Mouse (Mus musculus): ENCODE data around the gene Tcea3. TPM values are rescaled to one million over a fixed set of nuclear protein-coding genes. Genes with fewer than 3 reads are reported as not detected.

The Tcea3 gene
- polyA plus RNA-seq, 1 experiment from 2014 or later = 22.9 TPM

- H3K4me1 ChIP-seq (ENCODE audit: control insufficient read depth, insufficient read depth, low read length) = peaks cover 14% of the 10 kb centered on the region
These were observed 18.9 kb upstream of the Tcea3 start for GRCm38 (mm10) chr4:136228640-136229039.

GRCm38 (mm10) chr4:136238669-136239068 lies 8.9 kb upstream of the Tcea3 start:
- Histone ChIP-seq H3K27ac (ENCODE audit: low read length) (no peak overlapping the region), H3K9ac (ENCODE audit: low read depth, low read length) (no peak overlapping the region; the same call in 1 of the 2 replicates), H3K4me1 (ENCODE audit: control insufficient read depth, insufficient read depth, low read length) (peaks cover 3% of the 10 kb centered on the region), H3K36me3 (ENCODE audit: control insufficient read depth, insufficient read depth, low read length) (no peaks in the 10 kb centered on the region; the same call in 1 of the 2 replicates), H3K27me3 (replicated peaks; ENCODE audit: control insufficient read depth, insufficient read depth, low read length) (no peaks in the 10 kb centered on the region), H3K9me3 (ENCODE audit: control insufficient read depth, low read length) (no peaks in the 10 kb centered on the region), H3K4me3 (ENCODE audit: low read length) (no peak overlapping the region), H3K4me2 (ENCODE audit: low read depth, low read length) (no peak overlapping the region)
- ATAC-seq = no peak
- WGBS = 43% methylated on average over 13 of the region's 13 CpGs

More at GRCm38 (mm10) chr4:136228640-136229039, 18.9 kb upstream of the Tcea3 start:
- H3K4me2 ChIP-seq (ENCODE audit: low read depth, low read length) = no peak overlapping the region
- H3K27me3 ChIP-seq (replicated peaks; ENCODE audit: control insufficient read depth, insufficient read depth, low read length) = no peaks in the 10 kb centered on the region
- H3K9ac ChIP-seq (ENCODE audit: low read depth, low read length) = no peak overlapping the region
- H3K27ac ChIP-seq (ENCODE audit: low read length) = no peak overlapping the region
- no peak overlapping the region for H3K4me3 ChIP-seq (ENCODE audit: low read length)
- no peaks in the 10 kb centered on the region for H3K9me3 ChIP-seq (ENCODE audit: control insufficient read depth, low read length)
- H3K36me3 ChIP-seq (ENCODE audit: control insufficient read depth, insufficient read depth, low read length) = no peaks in the 10 kb centered on the region
- peak; percentile 16; the same call in 1 of the 2 replicates for ATAC-seq
- WGBS = 71% methylated on average over 5 of the region's 5 CpGs

- H3K27me3 ChIP-seq (replicated peaks; ENCODE audit: control insufficient read depth, insufficient read depth, low read length) = no peaks in the 10 kb centered on the region
- H3K9ac ChIP-seq (ENCODE audit: low read depth, low read length) = no peak overlapping the region
- no peaks in the 10 kb centered on the region; the same call in 1 of the 2 replicates for H3K36me3 ChIP-seq (ENCODE audit: control insufficient read depth, insufficient read depth, low read length)
- H3K4me3 ChIP-seq (ENCODE audit: low read length) = no peak overlapping the region
- ATAC-seq = no peak
- H3K27ac ChIP-seq (ENCODE audit: low read length) = no peak overlapping the region
- peaks cover 3% of the 10 kb centered on the region for H3K4me1 ChIP-seq (ENCODE audit: control insufficient read depth, insufficient read depth, low read length)
- H3K4me2 ChIP-seq (ENCODE audit: low read depth, low read length) = no peak overlapping the region
- 78% methylated on average over 9 of the region's 9 CpGs for WGBS
- no peaks in the 10 kb centered on the region for H3K9me3 ChIP-seq (ENCODE audit: control insufficient read depth, low read length)
These were observed 8.4 kb upstream of the Tcea3 start for GRCm38 (mm10) chr4:136239111-136239510.

GRCm38 (mm10) chr4:136239622-136240021 lies 7.9 kb upstream of the Tcea3 start:
- H3K9ac ChIP-seq (ENCODE audit: low read depth, low read length) = no peak overlapping the region
- H3K4me3 ChIP-seq (ENCODE audit: low read length) = no peak overlapping the region
- 24% methylated on average over 8 of the region's 8 CpGs for WGBS
- peak; percentile 49; the same call in 1 of the 2 replicates for ATAC-seq
- no peaks in the 10 kb centered on the region for H3K9me3 ChIP-seq (ENCODE audit: control insufficient read depth, low read length)
- H3K36me3 ChIP-seq (ENCODE audit: control insufficient read depth, insufficient read depth, low read length) = no peaks in the 10 kb centered on the region; the same call in 1 of the 2 replicates
- no peak overlapping the region for H3K4me2 ChIP-seq (ENCODE audit: low read depth, low read length)
- no peak overlapping the region for H3K27ac ChIP-seq (ENCODE audit: low read length)
- peaks cover 3% of the 10 kb centered on the region for H3K4me1 ChIP-seq (ENCODE audit: control insufficient read depth, insufficient read depth, low read length)
- no peaks in the 10 kb centered on the region for H3K27me3 ChIP-seq (replicated peaks; ENCODE audit: control insufficient read depth, insufficient read depth, low read length)

GRCm38 (mm10) chr4:136240123-136240522 lies 7.4 kb upstream of the Tcea3 start:
- Histone ChIP-seq H3K27me3 (replicated peaks; ENCODE audit: control insufficient read depth, insufficient read depth, low read length) (no peaks in the 10 kb centered on the region), H3K9me3 (ENCODE audit: control insufficient read depth, low read length) (no peaks in the 10 kb centered on the region), H3K4me3 (ENCODE audit: low read length) (no peak overlapping the region), H3K4me1 (ENCODE audit: control insufficient read depth, insufficient read depth, low read length) (peaks cover 3% of the 10 kb centered on the region), H3K36me3 (ENCODE audit: control insufficient read depth, insufficient read depth, low read length) (no peaks in the 10 kb centered on the region; the same call in 1 of the 2 replicates), H3K9ac (ENCODE audit: low read depth, low read length) (no peak overlapping the region), H3K27ac (ENCODE audit: low read length) (no peak overlapping the region), H3K4me2 (ENCODE audit: low read depth, low read length) (no peak overlapping the region)
- WGBS = 81% methylated on average over 14 of the region's 14 CpGs
- no peak for ATAC-seq

- 69% methylated on average over 8 of the region's 8 CpGs for WGBS
- ATAC-seq = no peak
- H3K4me3 ChIP-seq (ENCODE audit: low read length) = no peak overlapping the region
- H3K4me1 ChIP-seq (ENCODE audit: control insufficient read depth, insufficient read depth, low read length) = peaks cover 3% of the 10 kb centered on the region
- no peak overlapping the region for H3K4me2 ChIP-seq (ENCODE audit: low read depth, low read length)
- no peak overlapping the region for H3K27ac ChIP-seq (ENCODE audit: low read length)
- no peaks in the 10 kb centered on the region for H3K27me3 ChIP-seq (replicated peaks; ENCODE audit: control insufficient read depth, insufficient read depth, low read length)
- H3K36me3 ChIP-seq (ENCODE audit: control insufficient read depth, insufficient read depth, low read length) = no peaks in the 10 kb centered on the region; the same call in 1 of the 2 replicates
- H3K9me3 ChIP-seq (ENCODE audit: control insufficient read depth, low read length) = no peaks in the 10 kb centered on the region
- no peak overlapping the region for H3K9ac ChIP-seq (ENCODE audit: low read depth, low read length)
These were observed 6.6 kb upstream of the Tcea3 start for GRCm38 (mm10) chr4:136240955-136241354.

GRCm38 (mm10) chr4:136242065-136242703 lies 5.3 kb upstream of the Tcea3 start:
- Histone ChIP-seq H3K4me1 (ENCODE audit: control insufficient read depth, insufficient read depth, low read length) (peaks cover 13% of the 10 kb centered on the region), H3K27ac (ENCODE audit: low read length) (no peak overlapping the region), H3K36me3 (ENCODE audit: control insufficient read depth, insufficient read depth, low read length) (no peaks in the 10 kb centered on the region; the same call in 1 of the 2 replicates), H3K4me2 (ENCODE audit: low read depth, low read length) (no peak overlapping the region), H3K27me3 (replicated peaks; ENCODE audit: control insufficient read depth, insufficient read depth, low read length) (no peaks in the 10 kb centered on the region), H3K9ac (ENCODE audit: low read depth, low read length) (no peak overlapping the region), H3K4me3 (ENCODE audit: low read length) (no peak overlapping the region), H3K9me3 (ENCODE audit: control insufficient read depth, low read length) (no peaks in the 10 kb centered on the region)
- no peak for ATAC-seq
- WGBS = 48% methylated on average over 8 of the region's 8 CpGs

- 82% methylated on average over 7 of the region's 7 CpGs for WGBS
These were observed 4.8 kb upstream of the Tcea3 start for GRCm38 (mm10) chr4:136242728-136243127.

GRCm38 (mm10) chr4:136244208-136244607 lies 3.3 kb upstream of the Tcea3 start:
- Histone ChIP-seq H3K4me1 (ENCODE audit: control insufficient read depth, insufficient read depth, low read length) (peaks cover 27% of the 10 kb centered on the region), H3K27me3 (replicated peaks; ENCODE audit: control insufficient read depth, insufficient read depth, low read length) (no peaks in the 10 kb centered on the region), H3K4me2 (ENCODE audit: low read depth, low read length) (no peak overlapping the region), H3K9me3 (ENCODE audit: control insufficient read depth, low read length) (no peaks in the 10 kb centered on the region), H3K4me3 (ENCODE audit: low read length) (no peak overlapping the region), H3K9ac (ENCODE audit: low read depth, low read length) (no peak overlapping the region), H3K36me3 (ENCODE audit: control insufficient read depth, insufficient read depth, low read length) (no peaks in the 10 kb centered on the region; the same call in 1 of the 2 replicates), H3K27ac (ENCODE audit: low read length) (no peak overlapping the region)
- 73% methylated on average over 7 of the region's 7 CpGs for WGBS
- no peak for ATAC-seq

More at GRCm38 (mm10) chr4:136242728-136243127, 4.8 kb upstream of the Tcea3 start:
- Histone ChIP-seq H3K4me2 (ENCODE audit: low read depth, low read length) (no peak overlapping the region), H3K27ac (ENCODE audit: low read length) (no peak overlapping the region), H3K4me3 (ENCODE audit: low read length) (no peak overlapping the region), H3K9me3 (ENCODE audit: control insufficient read depth, low read length) (no peaks in the 10 kb centered on the region), H3K9ac (ENCODE audit: low read depth, low read length) (no peak overlapping the region), H3K27me3 (replicated peaks; ENCODE audit: control insufficient read depth, insufficient read depth, low read length) (no peaks in the 10 kb centered on the region), H3K4me1 (ENCODE audit: control insufficient read depth, insufficient read depth, low read length) (peaks cover 19% of the 10 kb centered on the region), H3K36me3 (ENCODE audit: control insufficient read depth, insufficient read depth, low read length) (no peaks in the 10 kb centered on the region; the same call in 1 of the 2 replicates)
- ATAC-seq = no peak

Measured in intestine, embryonic 16.5 days (tissue).